Mouse (Mus musculus) midbrain, embryonic 15.5 days (tissue): ENCODE results near the gene Ly6g6d. TPM values are rescaled to one million over a fixed set of nuclear protein-coding genes. Genes with fewer than 3 reads are reported as not detected.

ENCODE experiments used
- ATAC-seq: fragments of 200-750 bp; cut with Nextera tagmentation; replicated peaks from 2 replicates; pipeline ENCODE4 v1.8.0; 2017; ENCODE audit warnings: moderate TSS enrichment
- H3K27ac ChIP-seq: fragments of 300-500 bp; sonication (generic); 2 replicates; pipeline ENCODE4 v1.5.1; 2015; ENCODE audit warnings: mild to moderate bottlenecking, inconsistent platforms
- H3K27me3 ChIP-seq: fragments of 300-500 bp; sonication (generic); replicated peaks from 2 replicates; pipeline ENCODE4 v1.6.1; 2015; ENCODE audit warnings: inconsistent platforms
- H3K36me3 ChIP-seq: fragments of 300-500 bp; sonication (generic); replicated peaks from 2 replicates; pipeline ENCODE4 v1.6.1; 2015; ENCODE audit warnings: inconsistent platforms
- H3K4me1 ChIP-seq: fragments of 300-500 bp; sonication (generic); 2 replicates; pipeline ENCODE4 v1.6.1; 2015; ENCODE audit warnings: inconsistent platforms
- H3K4me2 ChIP-seq: fragments of 300-500 bp; sonication (generic); 2 replicates; pipeline ENCODE4 v1.6.1; 2015; ENCODE audit warnings: inconsistent platforms, mild to moderate bottlenecking, moderate library complexity
- H3K4me3 ChIP-seq: fragments of 300-500 bp; sonication (generic); 2 replicates; pipeline ENCODE4 v1.5.1; 2015; ENCODE audit warnings: mild to moderate bottlenecking, inconsistent platforms
- H3K9ac ChIP-seq: fragments of 300-500 bp; sonication (generic); 2 replicates; pipeline ENCODE4 v1.6.1; 2015; ENCODE audit warnings: mild to moderate bottlenecking, inconsistent platforms
- H3K9me3 ChIP-seq: fragments of 300-500 bp; sonication (generic); 2 replicates; pipeline ENCODE4 v1.6.1; 2016; ENCODE audit warnings: inconsistent platforms
- WGBS: fragments of 180-500 bp; shearing (Covaris S2); methylation state at CpG from one replicate; pipeline ENCODE4 v1.1.7; 2015; ENCODE audit warnings: mixed read lengths; 5-methylcytosine and 5-hydroxymethylcytosine counted together
- polyA plus RNA-seq: library from polyadenylated mRNA; unstranded; fragments of >200 nt; fragmentation: Nextera tagmentation; extraction: Ambion mirVana; gene quantifications from 2 replicates; pipeline ENCODE4 v1.2.1, GENCODE M21; 2015

The Ly6g6d gene
- polyA plus RNA-seq, 1 experiment from 2014 or later: 1.9 TPM

GRCm38 (mm10) chr17:35049561-35050016 lies 28.3 kb downstream of the Ly6g6d start, which contains the start of gene Clic1:
Gene Clic1, plus strand, starts transcription at chr17:35049966.
- ATAC-seq: no peak
- H3K27me3 ChIP-seq: no peaks in the 10 kb centered on the region
- peak within 1 kb of the TSS; percentile 47 for H3K9ac ChIP-seq
- peak within 1 kb of the TSS; percentile 54 for H3K4me2 ChIP-seq
- H3K27ac ChIP-seq: peak within 1 kb of the TSS; percentile 83
- WGBS: 5% methylated on average over 11 of the region's 11 CpGs
- peaks cover 32% of the 10 kb centered on the region for H3K4me1 ChIP-seq
- peak within 1 kb of the TSS; percentile 35 for H3K4me3 ChIP-seq
- H3K9me3 ChIP-seq: no peaks in the 10 kb centered on the region
- H3K36me3 ChIP-seq: no peaks in the 10 kb centered on the region

- 59% methylated on average over 5 of the region's 5 CpGs for WGBS
- Histone ChIP-seq H3K36me3 (no peaks in the 10 kb centered on the region), H3K9me3 (no peaks in the 10 kb centered on the region), H3K27me3 (no peaks in the 10 kb centered on the region), H3K27ac (peak overlapping the region; percentile 83; the same call in 1 of the 2 replicates), H3K4me1 (peaks cover 32% of the 10 kb centered on the region), H3K9ac (no peak overlapping the region), H3K4me3 (no peak overlapping the region), H3K4me2 (peak overlapping the region; percentile 54; the same call in 1 of the 2 replicates)
- no peak for ATAC-seq
These were observed 28.9 kb downstream of the Ly6g6d start for GRCm38 (mm10) chr17:35048932-35049440.

GRCm38 (mm10) chr17:35048149-35048931 lies 29.5 kb downstream of the Ly6g6d start:
- no peaks in the 10 kb centered on the region for H3K27me3 ChIP-seq
- H3K36me3 ChIP-seq: no peaks in the 10 kb centered on the region
- H3K4me3 ChIP-seq: no peak overlapping the region
- no peaks in the 10 kb centered on the region for H3K9me3 ChIP-seq
- ATAC-seq: no peak
- no peak overlapping the region for H3K27ac ChIP-seq
- H3K4me2 ChIP-seq: no peak overlapping the region
- no peak overlapping the region for H3K9ac ChIP-seq
- H3K4me1 ChIP-seq: peaks cover 32% of the 10 kb centered on the region
- WGBS: 43% methylated on average over 10 of the region's 11 CpGs

- Histone ChIP-seq H3K9ac (no peak overlapping the region), H3K27ac (no peak overlapping the region), H3K27me3 (no peaks in the 10 kb centered on the region), H3K9me3 (no peaks in the 10 kb centered on the region), H3K36me3 (no peaks in the 10 kb centered on the region), H3K4me2 (no peak overlapping the region), H3K4me1 (peaks cover 32% of the 10 kb centered on the region), H3K4me3 (no peak overlapping the region)
- ATAC-seq: no peak
- 49% methylated on average over 1 of the region's 1 CpGs for WGBS
These were observed 30.2 kb downstream of the Ly6g6d start for GRCm38 (mm10) chr17:35047688-35048087.

GRCm38 (mm10) chr17:35046681-35047455 lies 31.0 kb downstream of the Ly6g6d start, which contains the start of gene Msh5:
Gene Msh5, minus strand, starts transcription at chr17:35046745.
- Histone ChIP-seq H3K4me2 (peak within 1 kb of the TSS; percentile 95), H3K27me3 (no peaks in the 10 kb centered on the region), H3K4me1 (peaks cover 26% of the 10 kb centered on the region), H3K9me3 (no peaks in the 10 kb centered on the region), H3K27ac (peak within 1 kb of the TSS; percentile 53), H3K36me3 (no peaks in the 10 kb centered on the region), H3K9ac (peak within 1 kb of the TSS; percentile 57), H3K4me3 (peak within 1 kb of the TSS; percentile 64)
- WGBS: 3% methylated on average over 33 of the region's 33 CpGs
- peak; percentile 99 for ATAC-seq

GRCm38 (mm10) chr17:35045807-35046680 lies 31.8 kb downstream of the Ly6g6d start:
- H3K27ac ChIP-seq: peak overlapping the region; percentile 53
- peak overlapping the region; percentile 95 for H3K4me2 ChIP-seq
- peak overlapping the region; percentile 57 for H3K9ac ChIP-seq
- H3K4me1 ChIP-seq: peaks cover 18% of the 10 kb centered on the region
- ATAC-seq: peak; percentile 82; the same call in 1 of the 2 replicates
- H3K9me3 ChIP-seq: no peaks in the 10 kb centered on the region
- H3K4me3 ChIP-seq: peak overlapping the region; percentile 64
- H3K27me3 ChIP-seq: no peaks in the 10 kb centered on the region
- WGBS: 5% methylated on average over 46 of the region's 48 CpGs
- no peaks in the 10 kb centered on the region for H3K36me3 ChIP-seq

GRCm38 (mm10) chr17:35044904-35045806 lies 32.7 kb downstream of the Ly6g6d start:
- peaks cover 16% of the 10 kb centered on the region for H3K4me1 ChIP-seq
- 0 out of 2 replicates have a peak overlapping the region, but pooled peaks have one; percentile 64 for H3K4me3 ChIP-seq
- H3K27me3 ChIP-seq: no peaks in the 10 kb centered on the region
- no peak overlapping the region for H3K9ac ChIP-seq
- peak overlapping the region; percentile 95 for H3K4me2 ChIP-seq
- H3K9me3 ChIP-seq: no peaks in the 10 kb centered on the region
- no peak for ATAC-seq
- no peaks in the 10 kb centered on the region for H3K36me3 ChIP-seq
- no peak overlapping the region for H3K27ac ChIP-seq
- 88% methylated on average over 7 of the region's 7 CpGs for WGBS

- H3K9me3 ChIP-seq: no peaks in the 10 kb centered on the region
- ATAC-seq: no peak
- no peak overlapping the region for H3K4me3 ChIP-seq
- H3K27ac ChIP-seq: no peak overlapping the region
- 88% methylated on average over 4 of the region's 4 CpGs for WGBS
- no peak overlapping the region for H3K9ac ChIP-seq
- H3K4me1 ChIP-seq: peaks cover 8% of the 10 kb centered on the region
- H3K36me3 ChIP-seq: no peaks in the 10 kb centered on the region
- H3K4me2 ChIP-seq: no peak overlapping the region
- no peaks in the 10 kb centered on the region for H3K27me3 ChIP-seq
These were observed 34.1 kb downstream of the Ly6g6d start for GRCm38 (mm10) chr17:35043794-35044193.

- H3K4me2 ChIP-seq: no peak overlapping the region
- no peak overlapping the region for H3K4me3 ChIP-seq
- no peak for ATAC-seq
- H3K9ac ChIP-seq: no peak overlapping the region
- WGBS: 86% methylated on average over 11 of the region's 11 CpGs
- no peak overlapping the region for H3K27ac ChIP-seq
- no peaks in the 10 kb centered on the region for H3K36me3 ChIP-seq
- no peaks in the 10 kb centered on the region for H3K9me3 ChIP-seq
- H3K27me3 ChIP-seq: no peaks in the 10 kb centered on the region
- H3K4me1 ChIP-seq: no peaks in the 10 kb centered on the region
These were observed 38.6 kb downstream of the Ly6g6d start for GRCm38 (mm10) chr17:35039121-35039873.

GRCm38 (mm10) chr17:35034896-35035295 lies 43.0 kb downstream of the Ly6g6d start:
- no peak for ATAC-seq
- H3K4me2 ChIP-seq: no peak overlapping the region

More at GRCm38 (mm10) chr17:35034896-35035295, 43.0 kb downstream of the Ly6g6d start:
- peaks cover 2% of the 10 kb centered on the region for H3K4me1 ChIP-seq
- H3K4me3 ChIP-seq: no peak overlapping the region
- WGBS: 78% methylated on average over 6 of the region's 6 CpGs
- no peaks in the 10 kb centered on the region for H3K27me3 ChIP-seq
- H3K27ac ChIP-seq: no peak overlapping the region
- H3K36me3 ChIP-seq: no peaks in the 10 kb centered on the region
- H3K9ac ChIP-seq: no peak overlapping the region
- no peaks in the 10 kb centered on the region for H3K9me3 ChIP-seq
